ENCODE assay signal across 12 mouse cellular contexts in genomic region chr11:115831518-115831917, GRCm38 (mm10). TPM values are rescaled to one million over a fixed set of nuclear protein-coding genes. Genes with fewer than 3 reads are reported as not detected.
DNase-seq lines count a peak whose midpoint lies in the region; ATAC-seq and TF ChIP-seq lines count a peak whose summit lies in the region.
"Had no signal": no experiment of that assay in that cellular context is flagged by ENCODE, and none has a peak within 500 bp of the region (broad histone marks: within the 10 kb centered on the region; RNA-seq: fewer than 3 reads in every experiment).

No protein-coding gene starts in this region.

- 42% methylated on average over 3 of the region's 3 CpGs for WGBS in kidney, embryonic 16.5 days
- WGBS in intestine, postnatal 0 days, result 25% methylated on average over 3 of the region's 3 CpGs
- 36% methylated on average over 3 of the region's 3 CpGs for WGBS in stomach, embryonic 14.5 days
- 54% methylated on average over 3 of the region's 3 CpGs for WGBS in forebrain, embryonic 11.5 days

- DNase-seq in kidney, postnatal 4 days, result no peak
- peak; percentile 59 for DNase-seq in ZHBTc4 (ENCODE audit: low read depth, low spot score)
- DNase-seq in forebrain, embryonic 11.5 days (ENCODE audit: low spot score), result no peak
- DNase-seq: adrenal gland, adult 2 months; left cerebral cortex, postnatal 4 days; right cerebral cortex, postnatal 4 days; thymus, adult 2 months had no signal

- peak overlapping the region; percentile 41 for H3K9ac ChIP-seq in kidney, embryonic 16.5 days (replicated peaks; ENCODE audit: low read length)
- H3K9ac ChIP-seq in intestine, postnatal 0 days (ENCODE audit: low read depth, low read length), result no peak overlapping the region
- H3K9ac ChIP-seq in stomach, embryonic 14.5 days (replicated peaks; ENCODE audit: low read depth, low read length), result no peak overlapping the region
- no peak overlapping the region for H3K9ac ChIP-seq in forebrain, embryonic 11.5 days (ENCODE audit: low read length)
- H3K9ac ChIP-seq: midbrain, embryonic 15.5 days had no signal

- no peak for TF ChIP-seq CTCF in intestine, postnatal 0 days (IDR thresholded peaks at IDR 0.05; ENCODE audit: low read depth)

- no peaks in the 10 kb centered on the region for H3K36me3 ChIP-seq in kidney, embryonic 16.5 days (ENCODE audit: insufficient read depth, low read length)
- H3K36me3 ChIP-seq in intestine, postnatal 0 days (ENCODE audit: control insufficient read depth, insufficient read depth), result no peaks in the 10 kb centered on the region; the same call in 1 of the 2 replicates
- no peaks in the 10 kb centered on the region for H3K36me3 ChIP-seq in stomach, embryonic 14.5 days (ENCODE audit: control insufficient read depth, insufficient read depth, low read length)
- no peaks in the 10 kb centered on the region for H3K36me3 ChIP-seq in forebrain, embryonic 11.5 days (ENCODE audit: control insufficient read depth, insufficient read depth, low read length)
- H3K36me3 ChIP-seq: midbrain, embryonic 15.5 days had no signal

- H3K4me1 ChIP-seq in kidney, embryonic 16.5 days (ENCODE audit: insufficient read depth, low read length), result peaks cover 82% of the 10 kb centered on the region
- H3K4me1 ChIP-seq in intestine, postnatal 0 days (replicated peaks; ENCODE audit: control insufficient read depth, insufficient read depth, low read length), result peaks cover 19% of the 10 kb centered on the region
- H3K4me1 ChIP-seq in stomach, embryonic 14.5 days (ENCODE audit: control insufficient read depth, insufficient read depth, low read length), result peaks cover 45% of the 10 kb centered on the region
- H3K4me1 ChIP-seq in forebrain, embryonic 11.5 days (replicated peaks; ENCODE audit: control insufficient read depth, insufficient read depth, low read length), result peaks cover 1% of the 10 kb centered on the region; the same call in 1 of the 2 replicates
- H3K4me1 ChIP-seq: midbrain, embryonic 15.5 days had no signal

- no peak for ATAC-seq in kidney, embryonic 16.5 days (ENCODE audit: low FRiP score, low TSS enrichment)
- ATAC-seq in intestine, postnatal 0 days, result no peak
- ATAC-seq in stomach, embryonic 14.5 days (ENCODE audit: insufficient number of reproducible peaks, insufficient read depth, low FRiP score, low read depth), result no peak
- no peak for ATAC-seq in megakaryocyte, adult 5-6 weeks (ENCODE audit: poor library complexity, severe bottlenecking)
- no peak for ATAC-seq in forebrain, embryonic 11.5 days (replicated peaks; ENCODE audit: low FRiP score)
- ATAC-seq: midbrain, embryonic 15.5 days had no signal

- H3K4me2 ChIP-seq in kidney, embryonic 16.5 days (replicated peaks; ENCODE audit: low read depth, low read length), result peak overlapping the region; percentile 31
- H3K4me2 ChIP-seq in intestine, postnatal 0 days (replicated peaks; ENCODE audit: low read depth), result peak overlapping the region; percentile 46
- H3K4me2 ChIP-seq in stomach, embryonic 14.5 days (replicated peaks; ENCODE audit: low read depth, low read length), result no peak overlapping the region
- H3K4me2 ChIP-seq in forebrain, embryonic 11.5 days (ENCODE audit: low read depth, low read length, severe bottlenecking), result no peak overlapping the region
- H3K4me2 ChIP-seq: midbrain, embryonic 15.5 days had no signal

- no peaks in the 10 kb centered on the region for H3K9me3 ChIP-seq in kidney, embryonic 16.5 days (ENCODE audit: low read length)
- no peaks in the 10 kb centered on the region for H3K9me3 ChIP-seq in intestine, postnatal 0 days (ENCODE audit: control insufficient read depth)
- no peaks in the 10 kb centered on the region for H3K9me3 ChIP-seq in stomach, embryonic 14.5 days (ENCODE audit: control insufficient read depth, low read depth, low read length)
- H3K9me3 ChIP-seq in forebrain, embryonic 11.5 days (ENCODE audit: control insufficient read depth, low read length), result no peaks in the 10 kb centered on the region
- H3K9me3 ChIP-seq: midbrain, embryonic 15.5 days had no signal

- H3K27me3 ChIP-seq in kidney, embryonic 16.5 days (ENCODE audit: insufficient read depth, low read length), result no peaks in the 10 kb centered on the region
- no peaks in the 10 kb centered on the region for H3K27me3 ChIP-seq in intestine, postnatal 0 days (replicated peaks; ENCODE audit: control insufficient read depth, insufficient read depth, low read length)
- H3K27me3 ChIP-seq in stomach, embryonic 14.5 days (ENCODE audit: control insufficient read depth, insufficient read depth, low read length), result no peaks in the 10 kb centered on the region
- no peaks in the 10 kb centered on the region; the same call in none of the 2 replicates for H3K27me3 ChIP-seq in forebrain, embryonic 11.5 days (ENCODE audit: control insufficient read depth, insufficient read depth, low read length)

- H3K27ac ChIP-seq in kidney, embryonic 16.5 days (ENCODE audit: low read length), result peak overlapping the region; percentile 94
- peak overlapping the region; percentile 61 for H3K27ac ChIP-seq in intestine, postnatal 0 days (ENCODE audit: low read depth, low read length)
- H3K27ac ChIP-seq in stomach, embryonic 14.5 days (ENCODE audit: low read length), result peak overlapping the region; percentile 79; the same call in 1 of the 2 replicates
- no peak overlapping the region for H3K27ac ChIP-seq in forebrain, embryonic 11.5 days (ENCODE audit: low read depth, low read length)
- H3K27ac ChIP-seq: midbrain, embryonic 15.5 days had no signal

- no peak overlapping the region for H3K4me3 ChIP-seq in kidney, embryonic 16.5 days (ENCODE audit: low read length)
- H3K4me3 ChIP-seq in intestine, postnatal 0 days (ENCODE audit: low read depth, low read length), result no peak overlapping the region
- H3K4me3 ChIP-seq in stomach, embryonic 14.5 days (ENCODE audit: low read depth, low read length), result no peak overlapping the region
- H3K4me3 ChIP-seq in forebrain, embryonic 11.5 days (ENCODE audit: low read depth, low read length), result no peak overlapping the region
- H3K4me3 ChIP-seq: midbrain, embryonic 15.5 days had no signal

RNA-seq across cellular contexts. Expression of gene Llgl2, which starts 7.7 kb away (rescaled TPM):
- 58.3 and 64.5 TPM in 2 replicates for polyA plus RNA-seq in kidney, embryonic 16.5 days (2015; fragmentation: Nextera tagmentation; extraction: Ambion mirVana)
- 60.5 and 61.8 TPM in 2 replicates for polyA plus RNA-seq in intestine, postnatal 0 days (2015; fragmentation: Nextera tagmentation; extraction: Ambion mirVana)
- polyA plus RNA-seq in stomach, embryonic 14.5 days (2014; fragmentation: Nextera tagmentation; extraction: Ambion mirVana), result 37.6 and 41.1 TPM in 2 replicates
- total RNA-seq in megakaryocyte, adult 5-6 weeks (2015), result 3.4 and 5.0 TPM in 2 replicates
- total RNA-seq in megakaryocyte, adult 5-6 weeks (2017), result 5.2 and 6.0 TPM in 2 replicates
- 3.9 and 5.5 TPM in 2 replicates for polyA plus RNA-seq in forebrain, embryonic 11.5 days (2014; fragmentation: Nextera tagmentation; extraction: Ambion mirVana)

RNA-seq across cellular contexts. Expression of gene Tsen54, which starts 17.0 kb away (rescaled TPM):
- polyA plus RNA-seq in kidney, embryonic 16.5 days (2015; fragmentation: Nextera tagmentation; extraction: Ambion mirVana), result 48.1 and 50.2 TPM in 2 replicates
- polyA plus RNA-seq in intestine, postnatal 0 days (2015; fragmentation: Nextera tagmentation; extraction: Ambion mirVana), result 16.7 and 17.0 TPM in 2 replicates
- 24.3 and 25.0 TPM in 2 replicates for polyA plus RNA-seq in stomach, embryonic 14.5 days (2014; fragmentation: Nextera tagmentation; extraction: Ambion mirVana)
- total RNA-seq in megakaryocyte, adult 5-6 weeks (2015), result 2.6 and 5.4 TPM in 2 replicates
- total RNA-seq in megakaryocyte, adult 5-6 weeks (2017), result 7.0 and 16.3 TPM in 2 replicates
- 29.4 and 33.4 TPM in 2 replicates for polyA plus RNA-seq in forebrain, embryonic 11.5 days (2014; fragmentation: Nextera tagmentation; extraction: Ambion mirVana)

RNA-seq across cellular contexts. Expression of gene Caskin2, which starts 18.1 kb away (rescaled TPM):
- 21.5 and 23.6 TPM in 2 replicates for polyA plus RNA-seq in kidney, embryonic 16.5 days (2015; fragmentation: Nextera tagmentation; extraction: Ambion mirVana)
- 7.4 and 7.6 TPM in 2 replicates for polyA plus RNA-seq in intestine, postnatal 0 days (2015; fragmentation: Nextera tagmentation; extraction: Ambion mirVana)
- 14.3 and 15.3 TPM in 2 replicates for polyA plus RNA-seq in stomach, embryonic 14.5 days (2014; fragmentation: Nextera tagmentation; extraction: Ambion mirVana)
- 1.6 and 2.5 TPM in 2 replicates for total RNA-seq in megakaryocyte, adult 5-6 weeks (2015)
- total RNA-seq in megakaryocyte, adult 5-6 weeks (2017), result 1.7 and 3.0 TPM in 2 replicates
- polyA plus RNA-seq in forebrain, embryonic 11.5 days (2014; fragmentation: Nextera tagmentation; extraction: Ambion mirVana), result 20.4 and 21.2 TPM in 2 replicates

RNA-seq across cellular contexts. Expression of gene Myo15b, which starts 26.7 kb away (rescaled TPM):
- 12.6 and 14.2 TPM in 2 replicates for polyA plus RNA-seq in kidney, embryonic 16.5 days (2015; fragmentation: Nextera tagmentation; extraction: Ambion mirVana)
- 332 and 377 TPM in 2 replicates for polyA plus RNA-seq in intestine, postnatal 0 days (2015; fragmentation: Nextera tagmentation; extraction: Ambion mirVana)
- polyA plus RNA-seq in stomach, embryonic 14.5 days (2014; fragmentation: Nextera tagmentation; extraction: Ambion mirVana), result 3.1 and 5.9 TPM in 2 replicates
- 0.51 TPM in 1 of 2 replicates, not detected in the other for total RNA-seq in megakaryocyte, adult 5-6 weeks (2015)
- total RNA-seq in megakaryocyte, adult 5-6 weeks (2017), result 0.04 and 0.33 TPM in 2 replicates
- 0.16 TPM in 1 of 2 replicates, not detected in the other for polyA plus RNA-seq in forebrain, embryonic 11.5 days (2014; fragmentation: Nextera tagmentation; extraction: Ambion mirVana)

Comparison
In these comparisons a context has a peak if more than half of its experiments do, and no peak if none do; other contexts are left out.
1. H3K4me2 ChIP-seq: peak in kidney, embryonic 16.5 days (single experiment) and intestine, postnatal 0 days (single experiment); none in stomach, embryonic 14.5 days (single experiment) and forebrain, embryonic 11.5 days (single experiment).